Mouse (Mus musculus) retina, adult 2 months (tissue): Measurements from ENCODE around the gene Ncmap.

Source experiments
- DNase-seq: peaks from one replicate; pipeline ENCODE4 v3.0.0-alpha.2; 2012; ENCODE audit warnings: low read depth, low spot score

Gene Ncmap

DNA sequence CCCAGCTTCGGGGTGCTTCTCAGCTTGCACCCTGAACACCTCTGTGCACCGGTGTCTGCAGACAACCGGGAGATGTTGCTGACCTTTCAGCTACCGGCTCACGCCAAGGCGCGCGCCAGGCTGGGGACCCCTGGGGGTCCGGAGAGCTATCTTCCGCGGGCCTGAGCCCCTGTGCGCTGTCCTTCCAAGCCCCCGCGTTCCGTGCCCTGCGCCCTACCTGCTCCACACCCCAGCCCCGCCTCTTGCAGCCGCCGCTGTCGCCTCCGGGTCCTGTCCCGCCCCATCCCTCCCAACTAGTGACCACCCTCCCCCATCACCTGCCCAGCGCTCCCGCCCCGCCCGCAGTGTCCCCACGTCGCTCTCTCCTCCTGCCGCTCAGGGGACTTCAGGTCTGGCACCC lies at the start of gene Ncmap:
Gene Ncmap, minus strand, starts transcription at position 237 of the 400 bp plus-strand sequence.
- no peak for DNase-seq

- DNase-seq = no peak
These were observed 44.4 kb upstream of the Ncmap start for GRCm38 (mm10) chr4:135442473-135442872.

GRCm38 (mm10) chr4:135439904-135440522 lies 42.0 kb upstream of the Ncmap start:
- DNase-seq = no peak

DNA sequence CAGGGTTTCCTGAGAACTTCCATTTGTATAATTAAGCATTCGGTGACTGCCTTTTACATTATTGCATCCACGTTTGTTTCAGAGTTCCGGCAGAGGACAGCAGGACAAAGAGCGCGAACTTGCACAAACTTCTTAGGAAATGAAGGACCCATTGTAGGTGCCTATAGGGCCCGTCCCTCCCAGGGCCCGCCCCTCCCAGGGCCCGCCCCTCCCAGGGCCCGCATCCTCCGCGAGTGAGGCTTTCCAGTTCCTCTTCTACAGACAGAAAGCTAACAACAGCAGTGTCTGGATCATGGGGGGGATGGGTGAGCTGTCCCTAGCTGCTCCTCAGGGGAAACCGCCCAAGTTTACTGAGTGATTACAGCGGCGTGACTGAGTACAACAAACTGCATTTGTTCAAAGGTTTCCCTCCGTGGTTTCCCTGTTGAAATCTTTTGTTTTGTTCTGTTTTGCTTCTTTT lies 41.2 kb upstream of the Ncmap start:
- DNase-seq = no peak

GRCm38 (mm10) chr4:135437924-135438323 lies 39.9 kb upstream of the Ncmap start:
- DNase-seq = no peak

DNA sequence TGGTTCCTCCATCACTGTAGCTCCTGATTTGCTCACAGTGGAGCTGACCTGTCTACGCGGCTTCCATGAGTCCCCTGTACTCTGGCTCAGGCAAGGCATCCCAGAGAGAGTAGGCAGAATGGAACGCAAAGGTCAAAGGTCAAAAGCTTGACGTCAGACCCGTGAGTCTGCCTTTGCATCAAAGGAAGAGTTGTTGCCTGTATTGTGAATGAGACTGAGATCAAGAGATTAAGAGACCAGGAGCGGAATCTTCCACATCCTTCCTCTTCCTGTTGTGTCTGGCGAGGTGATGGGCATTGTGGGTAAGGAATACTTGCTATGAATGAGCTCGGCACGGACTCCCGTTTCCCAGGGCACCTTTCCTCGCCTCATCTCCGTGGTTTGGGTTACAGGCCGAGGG lies 38.3 kb upstream of the Ncmap start:
- no peak for DNase-seq

GRCm38 (mm10) chr4:135434395-135434789 lies 36.4 kb upstream of the Ncmap start:
- DNase-seq = no peak

GRCm38 (mm10) chr4:135433443-135434394 lies 35.7 kb upstream of the Ncmap start, which contains the start of gene Rcan3:
TSS of gene Rcan3 (minus strand) at chr4:135433853.
- peak; percentile 84 for DNase-seq

DNA sequence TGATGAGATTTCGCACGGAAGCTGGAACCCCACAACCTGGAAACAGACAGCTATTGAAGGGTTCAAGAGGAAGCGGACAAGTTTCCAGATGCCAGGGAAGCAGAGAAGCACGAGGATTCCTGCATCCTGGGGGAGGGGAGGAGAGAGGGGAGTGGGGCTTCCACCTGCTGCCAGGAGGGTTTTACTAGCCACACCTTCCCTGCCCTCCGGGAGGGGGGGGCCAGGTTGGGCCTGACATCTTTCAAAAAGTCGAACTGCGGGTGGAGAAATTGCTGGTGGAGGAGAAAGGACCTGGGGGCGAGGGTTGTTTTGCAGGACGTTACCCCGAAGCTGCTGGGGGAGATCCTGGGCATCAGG lies 35.0 kb upstream of the Ncmap start:
- no peak for DNase-seq

- no peak for DNase-seq
These were observed 32.1 kb upstream of the Ncmap start for GRCm38 (mm10) chr4:135429990-135430760.

DNA sequence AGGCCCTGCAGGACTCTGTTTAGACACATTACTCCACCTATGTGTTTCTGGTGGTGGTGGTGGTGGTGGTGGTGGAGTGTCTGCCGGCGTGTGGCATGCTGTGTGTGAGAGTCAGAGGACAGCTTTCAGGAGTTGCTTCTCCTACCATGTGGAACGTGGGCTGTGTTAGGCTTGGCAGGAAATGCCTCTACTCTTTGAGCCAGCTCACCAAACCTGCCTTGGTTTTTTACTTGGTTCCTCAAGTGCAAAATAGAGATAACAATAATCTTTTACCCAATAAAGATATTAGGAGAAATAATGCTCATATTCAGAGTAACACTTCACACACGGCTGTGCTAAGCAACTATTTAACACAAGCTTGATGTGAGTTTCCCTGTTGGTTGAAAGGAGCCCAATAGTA lies 31.4 kb upstream of the Ncmap start:
- no peak for DNase-seq

DNA sequence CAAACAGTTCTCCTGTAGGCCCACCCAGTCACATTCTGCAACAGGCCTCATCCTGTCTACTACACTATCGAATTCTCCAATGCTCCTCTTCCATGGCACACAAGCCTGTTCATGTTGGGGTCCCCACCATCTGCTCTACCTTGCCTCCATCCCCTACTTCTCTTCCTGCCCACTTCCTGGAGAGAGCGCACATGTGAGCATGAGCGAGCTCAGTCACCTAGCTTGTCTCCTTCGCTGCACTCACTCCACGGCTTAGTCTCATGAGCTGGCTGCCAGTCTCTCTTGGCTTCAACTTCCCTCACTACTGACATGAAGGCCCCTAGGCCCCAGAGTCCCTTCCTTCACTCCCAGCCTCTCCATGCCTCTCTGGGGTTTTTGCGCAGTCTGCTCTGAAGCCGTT lies 28.6 kb upstream of the Ncmap start:
- DNase-seq = no peak

DNA sequence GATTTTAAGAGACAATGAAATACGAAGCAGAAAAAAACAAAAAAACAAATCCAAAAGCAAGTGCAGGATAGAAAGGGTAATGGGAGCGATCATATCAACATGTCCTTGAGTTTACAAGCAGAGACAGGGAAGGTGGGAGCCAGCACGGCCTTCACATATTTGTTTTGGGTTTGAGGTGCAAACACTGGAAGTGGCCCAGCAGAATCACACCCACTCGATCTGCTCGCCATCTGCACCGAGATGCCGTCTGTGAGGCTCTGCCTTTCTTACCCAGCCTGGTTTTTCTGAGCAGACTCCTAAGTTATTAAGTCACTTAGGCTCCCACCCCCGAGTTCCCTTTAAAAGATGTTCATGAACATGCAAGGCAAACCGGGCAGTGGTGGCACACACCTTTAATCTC lies 27.6 kb upstream of the Ncmap start:
- no peak for DNase-seq

DNA sequence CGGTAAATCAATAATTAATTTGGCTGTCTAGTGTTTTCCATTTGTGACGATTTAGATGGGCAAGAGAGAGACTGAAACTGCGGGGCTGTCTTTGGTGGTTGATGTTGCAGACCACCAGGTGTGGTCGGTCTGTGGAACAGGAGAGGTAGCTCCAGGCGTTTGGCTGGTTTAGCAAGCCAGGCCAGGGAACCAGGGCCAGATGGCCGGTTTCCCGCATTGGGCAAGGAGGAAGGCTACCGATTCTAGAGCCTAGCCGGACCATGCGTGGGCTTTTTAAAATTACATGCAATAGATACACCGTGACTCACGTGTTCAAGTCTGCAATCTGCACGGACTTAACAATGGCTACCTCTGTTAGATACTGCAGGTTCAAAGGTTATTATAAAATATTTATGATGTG lies 22.9 kb upstream of the Ncmap start:
- DNase-seq = no peak

DNA sequence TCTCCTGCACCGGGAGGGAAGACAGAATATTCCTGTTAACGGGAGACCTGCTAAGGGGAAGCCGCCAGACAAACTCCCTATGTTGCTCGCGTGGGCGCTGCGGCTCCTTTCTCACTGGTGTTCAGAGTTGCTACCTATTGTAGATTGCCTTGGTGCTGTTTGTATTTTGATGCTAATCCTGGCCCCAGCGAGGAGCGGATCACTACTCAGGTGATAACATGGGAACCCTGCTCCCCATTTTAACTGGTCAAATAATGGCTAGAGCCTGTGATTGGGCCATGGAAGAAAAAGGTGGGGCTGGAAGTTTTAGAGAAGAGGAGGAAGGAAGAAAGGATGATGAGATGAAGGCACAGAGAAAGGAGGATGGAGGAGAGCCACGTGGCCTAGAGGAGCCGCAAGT lies 22.4 kb upstream of the Ncmap start:
- no peak for DNase-seq

DNA sequence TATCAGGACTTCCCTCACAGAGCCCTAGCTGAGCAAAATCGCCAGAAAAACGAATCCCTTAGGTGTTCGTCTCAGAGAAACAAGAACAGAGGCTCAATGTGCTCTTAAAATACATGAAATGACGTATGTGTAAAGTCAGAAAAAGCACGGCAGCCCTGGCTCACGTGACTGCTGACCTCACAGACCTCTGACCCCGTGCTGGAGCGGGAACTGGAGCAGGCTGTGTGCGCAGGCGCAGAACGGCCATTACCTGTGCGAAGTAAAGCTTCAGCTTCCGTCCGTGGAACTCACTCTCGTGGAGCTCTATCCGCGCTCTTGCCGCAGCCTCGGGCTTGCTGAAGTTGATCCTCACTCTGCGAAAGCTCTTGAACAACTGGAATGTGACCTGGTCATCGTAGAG lies 22.0 kb upstream of the Ncmap start:
- DNase-seq = no peak

DNA sequence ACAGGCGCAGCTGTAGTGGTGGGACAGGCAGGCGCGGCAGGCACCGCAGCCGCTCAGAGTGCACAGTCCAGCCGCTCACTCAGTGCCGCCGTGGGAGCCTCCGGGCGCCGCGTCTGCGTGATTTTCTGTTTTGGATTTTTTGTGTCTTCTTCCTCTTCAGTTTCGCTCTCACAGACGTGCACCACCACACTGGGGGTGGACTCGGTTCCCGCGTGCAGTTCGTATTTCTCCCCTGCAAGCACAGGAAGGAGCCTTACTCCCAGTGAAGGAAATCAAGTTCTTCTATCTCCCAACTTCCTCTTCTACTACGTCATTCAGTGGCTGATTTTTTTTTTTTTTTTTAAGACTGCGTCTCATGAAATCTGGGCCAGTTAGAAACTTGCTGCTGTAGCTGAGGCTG lies 18.3 kb upstream of the Ncmap start:
- DNase-seq = no peak

GRCm38 (mm10) chr4:135413491-135413890 lies 15.5 kb upstream of the Ncmap start:
- DNase-seq = no peak

- DNase-seq = no peak
These were observed 13.6 kb upstream of the Ncmap start for GRCm38 (mm10) chr4:135411633-135412032.

- no peak for DNase-seq
These were observed 8.2 kb upstream of the Ncmap start for GRCm38 (mm10) chr4:135406180-135406579.

- DNase-seq = no peak
These were observed 6.9 kb upstream of the Ncmap start for GRCm38 (mm10) chr4:135404916-135405315.

GRCm38 (mm10) chr4:135404048-135404447 lies 6.0 kb upstream of the Ncmap start:
- no peak for DNase-seq
